Mouse (Mus musculus) intestine, embryonic 16.5 days (tissue): ENCODE results near the gene Pds5b. TPM values are rescaled to one million over a fixed set of nuclear protein-coding genes. Genes with fewer than 3 reads are reported as not detected.
"Not testable (repeated sequence)": the region's sequence is repeated elsewhere in the genome, so short reads cannot be mapped to it uniquely, and the experiment has no call there.

Source experiments
- ATAC-seq: fragments of 200-750 bp; cut with Nextera tagmentation; 2 replicates; pipeline ENCODE4 v1.8.0; 2017; ENCODE audit warnings: moderate TSS enrichment, moderate library complexity
- H3K27ac ChIP-seq: fragments of 300-500 bp; sonication (generic); 2 replicates; pipeline ENCODE4 v1.5.1; 2014; ENCODE audit warnings: mild to moderate bottlenecking, low read length
- H3K27me3 ChIP-seq: fragments of 300-500 bp; sonication (generic); replicated peaks from 2 replicates; pipeline ENCODE4 v1.6.1; 2014; ENCODE audit warnings: low read length, control low read depth, mixed read lengths; ENCODE audit not compliant: control insufficient read depth, insufficient read depth
- H3K36me3 ChIP-seq: fragments of 300-500 bp; sonication (generic); 2 replicates; pipeline ENCODE4 v1.6.1; 2014; ENCODE audit warnings: low read length, control low read depth; ENCODE audit not compliant: control insufficient read depth, insufficient read depth
- H3K4me1 ChIP-seq: fragments of 300-500 bp; sonication (generic); 2 replicates; pipeline ENCODE4 v1.6.1; 2014; ENCODE audit warnings: low read length, control low read depth, mixed read lengths; ENCODE audit not compliant: control insufficient read depth, insufficient read depth
- H3K4me2 ChIP-seq: fragments of 300-500 bp; sonication (generic); 2 replicates; pipeline ENCODE4 v1.6.1; 2014; ENCODE audit warnings: low read depth, low read length, control low read depth
- H3K4me3 ChIP-seq: fragments of 300-500 bp; sonication (generic); 2 replicates; pipeline ENCODE4 v1.5.1; 2014; ENCODE audit warnings: mild to moderate bottlenecking, low read length
- H3K9ac ChIP-seq: fragments of 300-500 bp; sonication (generic); 2 replicates; pipeline ENCODE4 v1.6.1; 2014; ENCODE audit warnings: low read depth, low read length
- H3K9me3 ChIP-seq: fragments of 300-500 bp; sonication (generic); 2 replicates; pipeline ENCODE4 v1.6.1; 2016; ENCODE audit warnings: low read length, control low read depth; ENCODE audit not compliant: control insufficient read depth
- WGBS: fragments of 180-500 bp; shearing (Covaris S2); extraction: QIAGEN DNeasy Blood & Tissue Kit; methylation state at CpG from one replicate; pipeline ENCODE4 v1.1.7; 2014; 5-methylcytosine and 5-hydroxymethylcytosine counted together
- polyA plus RNA-seq: library from polyadenylated mRNA; unstranded; fragments of >200 nt; fragmentation: Nextera tagmentation; extraction: Ambion mirVana; gene quantifications from 2 replicates; pipeline ENCODE4 v1.2.1, GENCODE M21; 2015

Pds5b gene
- polyA plus RNA-seq = 14.2 and 15.3 TPM in 2 replicates

GRCm38 (mm10) chr5:150673153-150673835 lies at the start of gene Pds5b:
Gene Pds5b, plus strand, starts transcription at chr5:150673739.
- peak within 1 kb of the TSS; percentile 67 for H3K4me2 ChIP-seq
- peak within 1 kb of the TSS; percentile 90 for H3K27ac ChIP-seq
- peaks cover 7% of the 10 kb centered on the region; the same call in 1 of the 2 replicates for H3K4me1 ChIP-seq
- peak; percentile 98 for ATAC-seq
- H3K4me3 ChIP-seq = peak within 1 kb of the TSS; percentile 86
- peak within 1 kb of the TSS; percentile 92 for H3K9ac ChIP-seq
- H3K27me3 ChIP-seq = no peaks in the 10 kb centered on the region
- no peaks in the 10 kb centered on the region for H3K36me3 ChIP-seq
- H3K9me3 ChIP-seq = no peaks in the 10 kb centered on the region
- WGBS = 14% methylated on average over 49 of the region's 49 CpGs

GRCm38 (mm10) chr5:150625528-150625927 lies 48.0 kb upstream of the Pds5b start:
- peak; percentile 95 for ATAC-seq
- H3K9me3 ChIP-seq = no peaks in the 10 kb centered on the region; the same call in 1 of the 2 replicates
- whole genome bisulfite sequencing = 65% methylated on average over 7 of the region's 7 CpGs
- H3K36me3 ChIP-seq = no peaks in the 10 kb centered on the region
- H3K4me3 ChIP-seq = no peak overlapping the region
- H3K4me1 ChIP-seq = no peaks in the 10 kb centered on the region
- H3K9ac ChIP-seq = no peak overlapping the region
- H3K27me3 ChIP-seq = no peaks in the 10 kb centered on the region
- H3K4me2 ChIP-seq = no peak overlapping the region
- H3K27ac ChIP-seq = no peak overlapping the region

GRCm38 (mm10) chr5:150629272-150629671 lies 44.3 kb upstream of the Pds5b start:
- no peak overlapping the region for H3K4me2 ChIP-seq
- H3K4me1 ChIP-seq = no peaks in the 10 kb centered on the region
- no peak overlapping the region for H3K9ac ChIP-seq
- no peaks in the 10 kb centered on the region for H3K27me3 ChIP-seq
- no peaks in the 10 kb centered on the region for H3K36me3 ChIP-seq
- WGBS = 81% methylated on average over 1 of the region's 1 CpGs
- H3K9me3 ChIP-seq = no peaks in the 10 kb centered on the region; the same call in 1 of the 2 replicates
- H3K4me3 ChIP-seq = no peak overlapping the region
- no peak overlapping the region for H3K27ac ChIP-seq
- no peak for ATAC-seq

- 86% methylated on average over 2 of the region's 2 CpGs for WGBS
- H3K27ac ChIP-seq = no peak overlapping the region
- no peak overlapping the region for H3K9ac ChIP-seq
- no peak overlapping the region for H3K4me2 ChIP-seq
- no peaks in the 10 kb centered on the region for H3K27me3 ChIP-seq
- no peak overlapping the region for H3K4me3 ChIP-seq
- no peaks in the 10 kb centered on the region for H3K4me1 ChIP-seq
- ATAC-seq = no peak
- H3K36me3 ChIP-seq = no peaks in the 10 kb centered on the region
- H3K9me3 ChIP-seq = no peaks in the 10 kb centered on the region; the same call in 1 of the 2 replicates
These were observed 43.8 kb upstream of the Pds5b start for GRCm38 (mm10) chr5:150629692-150630091.

- H3K4me3 ChIP-seq = no peak overlapping the region
These were observed 32.1 kb upstream of the Pds5b start for GRCm38 (mm10) chr5:150641440-150641839.

GRCm38 (mm10) chr5:150643390-150643789 lies 30.1 kb upstream of the Pds5b start:
- H3K36me3 ChIP-seq, H3K4me2 ChIP-seq, H3K9ac ChIP-seq, H3K4me3 ChIP-seq, ATAC-seq, H3K9me3 ChIP-seq, H3K27me3 ChIP-seq, H3K4me1 ChIP-seq, H3K27ac ChIP-seq: not testable (repeated sequence)
- WGBS = 92% methylated on average over 4 of the region's 4 CpGs

More at GRCm38 (mm10) chr5:150641440-150641839, 32.1 kb upstream of the Pds5b start:
- no peak overlapping the region for H3K4me2 ChIP-seq
- H3K9ac ChIP-seq = no peak overlapping the region
- H3K27me3 ChIP-seq = no peaks in the 10 kb centered on the region
- H3K27ac ChIP-seq = no peak overlapping the region
- ATAC-seq = 0 out of 2 replicates have a peak, but pooled peaks have one; percentile 23
- H3K9me3 ChIP-seq = no peaks in the 10 kb centered on the region
- no peaks in the 10 kb centered on the region for H3K36me3 ChIP-seq
- 93% methylated on average over 3 of the region's 3 CpGs for WGBS
- H3K4me1 ChIP-seq = no peaks in the 10 kb centered on the region

GRCm38 (mm10) chr5:150644926-150645325 lies 28.6 kb upstream of the Pds5b start:
- ATAC-seq = no peak
- whole genome bisulfite sequencing = 90% methylated on average over 4 of the region's 4 CpGs
- Histone ChIP-seq H3K4me3 (no peak overlapping the region), H3K9me3 (no peaks in the 10 kb centered on the region), H3K4me1 (no peaks in the 10 kb centered on the region), H3K27ac (no peak overlapping the region), H3K36me3 (no peaks in the 10 kb centered on the region; the same call in none of the 2 replicates), H3K27me3 (no peaks in the 10 kb centered on the region), H3K9ac (no peak overlapping the region), H3K4me2 (no peak overlapping the region)

GRCm38 (mm10) chr5:150652578-150652977 lies 21.0 kb upstream of the Pds5b start:
- H3K4me2 ChIP-seq = no peak overlapping the region
- ATAC-seq = no peak
- WGBS = 86% methylated on average over 2 of the region's 2 CpGs
- no peaks in the 10 kb centered on the region for H3K4me1 ChIP-seq
- H3K4me3 ChIP-seq = no peak overlapping the region
- H3K9ac ChIP-seq = no peak overlapping the region
- no peaks in the 10 kb centered on the region for H3K27me3 ChIP-seq
- H3K36me3 ChIP-seq = peaks cover 3% of the 10 kb centered on the region
- no peaks in the 10 kb centered on the region for H3K9me3 ChIP-seq
- H3K27ac ChIP-seq = no peak overlapping the region

- Histone ChIP-seq H3K9me3 (no peaks in the 10 kb centered on the region), H3K27me3 (no peaks in the 10 kb centered on the region), H3K27ac (no peak overlapping the region), H3K36me3 (peaks cover 3% of the 10 kb centered on the region; the same call in 1 of the 2 replicates), H3K9ac (no peak overlapping the region), H3K4me3 (no peak overlapping the region), H3K4me1 (peaks cover 7% of the 10 kb centered on the region; the same call in 1 of the 2 replicates), H3K4me2 (no peak overlapping the region)
- ATAC-seq = no peak
These were observed 19.0 kb upstream of the Pds5b start for GRCm38 (mm10) chr5:150654548-150654947.
